Mouse (Mus musculus): ENCODE results near the gene Pik3r5. TPM values are rescaled to one million over a fixed set of nuclear protein-coding genes. Genes with fewer than 3 reads are reported as not detected.

Pik3r5 gene
- polyA plus RNA-seq (2015; fragmentation: Nextera tagmentation; extraction: Ambion mirVana) = 0.51 and 0.61 TPM in 2 replicates

- H3K4me2 ChIP-seq (replicated peaks) = peak within 1 kb of the TSS; percentile 70
- peak within 1 kb of the TSS; percentile 47 for H3K4me3 ChIP-seq
- no peak within 1 kb of the TSS; the same call in 1 of the 2 replicates for H3K27ac ChIP-seq
- peak within 1 kb of the TSS; percentile 63 for H3K9ac ChIP-seq
- H3K27me3 ChIP-seq = peaks cover 28% of the 10 kb centered on the region
- ATAC-seq (ENCODE audit: low FRiP score, low read depth) = peak; percentile 87
- H3K4me1 ChIP-seq = peaks cover 28% of the 10 kb centered on the region
- 5% methylated on average over 35 of the region's 35 CpGs for WGBS
- no peaks in the 10 kb centered on the region for H3K36me3 ChIP-seq
- H3K9me3 ChIP-seq = no peaks in the 10 kb centered on the region
Measured at GRCm38 (mm10) chr11:68431699-68432360, at the start of gene Pik3r5. Gene Pik3r5, plus strand, starts transcription at chr11:68432121.

- WGBS = 12% methylated on average over 10 of the region's 10 CpGs
- H3K27me3 ChIP-seq = peaks cover 76% of the 10 kb centered on the region
- peak overlapping the region; percentile 38 for H3K4me2 ChIP-seq (replicated peaks)
- no peaks in the 10 kb centered on the region for H3K9me3 ChIP-seq
- no peak for ATAC-seq (ENCODE audit: low FRiP score, low read depth)
- H3K9ac ChIP-seq = no peak overlapping the region
- H3K27ac ChIP-seq = no peak overlapping the region
- no peak overlapping the region; the same call in 1 of the 2 replicates for H3K4me3 ChIP-seq
- H3K4me1 ChIP-seq = peaks cover 39% of the 10 kb centered on the region
- no peaks in the 10 kb centered on the region for H3K36me3 ChIP-seq
Measured at GRCm38 (mm10) chr11:68383519-68383918, 48.4 kb upstream of the Pik3r5 start.

- no peaks in the 10 kb centered on the region for H3K36me3 ChIP-seq
- H3K9ac ChIP-seq = no peak overlapping the region
- WGBS = 6% methylated on average over 12 of the region's 12 CpGs
- peak overlapping the region; percentile 96 for H3K4me2 ChIP-seq (replicated peaks)
- H3K27me3 ChIP-seq = peaks cover 81% of the 10 kb centered on the region
- no peak for ATAC-seq (ENCODE audit: low FRiP score, low read depth)
- H3K9me3 ChIP-seq = no peaks in the 10 kb centered on the region
- peak overlapping the region; percentile 64 for H3K4me3 ChIP-seq
- H3K4me1 ChIP-seq = peaks cover 33% of the 10 kb centered on the region
- H3K27ac ChIP-seq = no peak overlapping the region
Measured at GRCm38 (mm10) chr11:68384131-68384530, 47.8 kb upstream of the Pik3r5 start.

- Histone ChIP-seq H3K4me1 (peaks cover 30% of the 10 kb centered on the region), H3K36me3 (no peaks in the 10 kb centered on the region), H3K4me2 (replicated peaks) (peak overlapping the region; percentile 96), H3K27me3 (peaks cover 82% of the 10 kb centered on the region), H3K9ac (peak overlapping the region; percentile 75), H3K4me3 (peak overlapping the region; percentile 64), H3K27ac (no peak overlapping the region), H3K9me3 (no peaks in the 10 kb centered on the region)
- WGBS = 0% methylated on average over 27 of the region's 27 CpGs
- no peak for ATAC-seq (ENCODE audit: low FRiP score, low read depth)
Measured at GRCm38 (mm10) chr11:68384592-68385020, 47.3 kb upstream of the Pik3r5 start.

- Histone ChIP-seq H3K9me3 (no peaks in the 10 kb centered on the region), H3K4me2 (replicated peaks) (peak overlapping the region; percentile 96), H3K27me3 (peaks cover 87% of the 10 kb centered on the region), H3K4me3 (peak overlapping the region; percentile 64), H3K4me1 (peaks cover 31% of the 10 kb centered on the region), H3K36me3 (no peaks in the 10 kb centered on the region), H3K27ac (no peak overlapping the region), H3K9ac (peak overlapping the region; percentile 75)
- ATAC-seq (ENCODE audit: low FRiP score, low read depth) = no peak; the same call in 1 of the 2 replicates
- under 1% methylated on average over 94 of the region's 94 CpGs for WGBS
Measured at GRCm38 (mm10) chr11:68385021-68385821, 46.7 kb upstream of the Pik3r5 start.

GRCm38 (mm10) chr11:68385921-68386588, 45.9 kb upstream of the Pik3r5 start:
- no peaks in the 10 kb centered on the region for H3K36me3 ChIP-seq
- peak overlapping the region; percentile 96 for H3K4me2 ChIP-seq (replicated peaks)
- peak; percentile 13; the same call in 1 of the 2 replicates for ATAC-seq (ENCODE audit: low FRiP score, low read depth)
- H3K9me3 ChIP-seq = no peaks in the 10 kb centered on the region
- H3K4me3 ChIP-seq = peak overlapping the region; percentile 64
- peaks cover 38% of the 10 kb centered on the region for H3K4me1 ChIP-seq
- H3K27me3 ChIP-seq = peaks cover 91% of the 10 kb centered on the region
- H3K27ac ChIP-seq = peak overlapping the region; percentile 28; the same call in 1 of the 2 replicates
- H3K9ac ChIP-seq = peak overlapping the region; percentile 75
- under 1% methylated on average over 63 of the region's 68 CpGs for WGBS

GRCm38 (mm10) chr11:68386589-68387440, 45.1 kb upstream of the Pik3r5 start:
- 1% methylated on average over 74 of the region's 90 CpGs for WGBS
- H3K4me2 ChIP-seq (replicated peaks) = peak overlapping the region; percentile 96
- H3K4me3 ChIP-seq = peak overlapping the region; percentile 64
- H3K9me3 ChIP-seq = no peaks in the 10 kb centered on the region
- no peaks in the 10 kb centered on the region for H3K36me3 ChIP-seq
- peak; percentile 35; the same call in 1 of the 2 replicates for ATAC-seq (ENCODE audit: low FRiP score, low read depth)
- peak overlapping the region; percentile 28; the same call in 1 of the 2 replicates for H3K27ac ChIP-seq
- H3K9ac ChIP-seq = peak overlapping the region; percentile 75
- H3K27me3 ChIP-seq = peaks cover 91% of the 10 kb centered on the region
- H3K4me1 ChIP-seq = peaks cover 39% of the 10 kb centered on the region

GRCm38 (mm10) chr11:68387441-68387760, 44.5 kb upstream of the Pik3r5 start:
- no peaks in the 10 kb centered on the region for H3K36me3 ChIP-seq
- H3K9ac ChIP-seq = peak overlapping the region; percentile 75
- 29% methylated on average over 4 of the region's 4 CpGs for WGBS
- H3K4me3 ChIP-seq = peak overlapping the region; percentile 64
- peaks cover 91% of the 10 kb centered on the region for H3K27me3 ChIP-seq
- H3K9me3 ChIP-seq = peaks cover 4% of the 10 kb centered on the region; the same call in 1 of the 2 replicates
- no peak for ATAC-seq (ENCODE audit: low FRiP score, low read depth)
- peak overlapping the region; percentile 96 for H3K4me2 ChIP-seq (replicated peaks)
- no peak overlapping the region for H3K27ac ChIP-seq
- peaks cover 39% of the 10 kb centered on the region for H3K4me1 ChIP-seq

GRCm38 (mm10) chr11:68387971-68388654, 43.8 kb upstream of the Pik3r5 start:
- H3K4me2 ChIP-seq (replicated peaks) = no peak overlapping the region
- H3K27ac ChIP-seq = no peak overlapping the region
- no peak overlapping the region for H3K9ac ChIP-seq
- H3K4me3 ChIP-seq = no peak overlapping the region
- peaks cover 39% of the 10 kb centered on the region for H3K4me1 ChIP-seq
- H3K27me3 ChIP-seq = peaks cover 92% of the 10 kb centered on the region
- WGBS = 45% methylated on average over 11 of the region's 11 CpGs
- ATAC-seq (ENCODE audit: low FRiP score, low read depth) = no peak
- H3K36me3 ChIP-seq = no peaks in the 10 kb centered on the region
- peaks cover 4% of the 10 kb centered on the region; the same call in 1 of the 2 replicates for H3K9me3 ChIP-seq

- H3K27ac ChIP-seq = no peak overlapping the region
- peaks cover 90% of the 10 kb centered on the region for H3K27me3 ChIP-seq
- WGBS = 27% methylated on average over 1 of the region's 1 CpGs
- no peaks in the 10 kb centered on the region for H3K36me3 ChIP-seq
- H3K4me2 ChIP-seq (replicated peaks) = no peak overlapping the region
- peaks cover 35% of the 10 kb centered on the region for H3K4me1 ChIP-seq
- ATAC-seq (ENCODE audit: low FRiP score, low read depth) = no peak
- no peak overlapping the region for H3K9ac ChIP-seq
- peaks cover 4% of the 10 kb centered on the region; the same call in 1 of the 2 replicates for H3K9me3 ChIP-seq
- H3K4me3 ChIP-seq = no peak overlapping the region
Measured at GRCm38 (mm10) chr11:68388655-68389015, 43.3 kb upstream of the Pik3r5 start.

- Histone ChIP-seq H3K27me3 (peaks cover 91% of the 10 kb centered on the region), H3K4me1 (peaks cover 31% of the 10 kb centered on the region), H3K9ac (no peak overlapping the region), H3K9me3 (peaks cover 4% of the 10 kb centered on the region; the same call in 1 of the 2 replicates), H3K27ac (no peak overlapping the region), H3K36me3 (no peaks in the 10 kb centered on the region), H3K4me3 (no peak overlapping the region), H3K4me2 (replicated peaks) (no peak overlapping the region)
- WGBS = 4% methylated on average over 8 of the region's 8 CpGs
- no peak for ATAC-seq (ENCODE audit: low FRiP score, low read depth)
Measured at GRCm38 (mm10) chr11:68389621-68390020, 42.3 kb upstream of the Pik3r5 start.
